Mouse (Mus musculus): ENCODE results near the gene Pth2. TPM values are rescaled to one million over a fixed set of nuclear protein-coding genes. Genes with fewer than 3 reads are reported as not detected.
"Not testable (repeated sequence)": the region's sequence is repeated elsewhere in the genome, so short reads cannot be mapped to it uniquely, and the experiment has no call there.

Gene Pth2
- polyA plus RNA-seq, 1 experiment from 2014 or later: not detected

GRCm38 (mm10) chr7:45164833-45165232 lies 16.0 kb upstream of the Pth2 start:
- no peak for ATAC-seq (replicated peaks)
- H3K4me3 ChIP-seq: peak overlapping the region; percentile 49

GRCm38 (mm10) chr7:45165701-45166100 lies 15.1 kb upstream of the Pth2 start:
- Histone ChIP-seq H3K9me3 (no peaks in the 10 kb centered on the region), H3K4me3 (peak overlapping the region; percentile 49), H3K27ac (replicated peaks) (0 out of 2 replicates have a peak overlapping the region, but pooled peaks have one; percentile 9), H3K36me3 (no peaks in the 10 kb centered on the region), H3K27me3 (peaks cover 67% of the 10 kb centered on the region), H3K9ac (replicated peaks) (no peak overlapping the region), H3K4me1 (peaks cover 48% of the 10 kb centered on the region), H3K4me2 (replicated peaks) (peak overlapping the region; percentile 55)
- no peak for ATAC-seq (replicated peaks)
- WGBS: 39% methylated on average over 11 of the region's 11 CpGs

More at GRCm38 (mm10) chr7:45164833-45165232, 16.0 kb upstream of the Pth2 start:
- Histone ChIP-seq H3K27me3 (peaks cover 60% of the 10 kb centered on the region), H3K9me3 (no peaks in the 10 kb centered on the region), H3K9ac (replicated peaks) (peak overlapping the region; percentile 52; the same call in 1 of the 2 replicates), H3K4me2 (replicated peaks) (peak overlapping the region; percentile 55), H3K36me3 (no peaks in the 10 kb centered on the region), H3K4me1 (peaks cover 48% of the 10 kb centered on the region), H3K27ac (replicated peaks) (0 out of 2 replicates have a peak overlapping the region, but pooled peaks have one; percentile 27)
- WGBS: 59% methylated on average over 5 of the region's 5 CpGs

- peak overlapping the region; percentile 27; the same call in 1 of the 2 replicates for H3K4me3 ChIP-seq
- H3K9me3 ChIP-seq: no peaks in the 10 kb centered on the region
- H3K27me3 ChIP-seq: peaks cover 77% of the 10 kb centered on the region
- peaks cover 42% of the 10 kb centered on the region for H3K4me1 ChIP-seq
- no peak overlapping the region for H3K9ac ChIP-seq (replicated peaks)
- H3K36me3 ChIP-seq: no peaks in the 10 kb centered on the region
- H3K4me2 ChIP-seq (replicated peaks): peak overlapping the region; percentile 38
- H3K27ac ChIP-seq (replicated peaks): peak overlapping the region; percentile 46
- ATAC-seq (replicated peaks): 0 out of 2 replicates have a peak, but pooled peaks have one; percentile 12
- WGBS: 21% methylated on average over 10 of the region's 10 CpGs
Measured at GRCm38 (mm10) chr7:45166950-45167401, 13.8 kb upstream of the Pth2 start.

GRCm38 (mm10) chr7:45167761-45168445 lies 12.9 kb upstream of the Pth2 start:
- Histone ChIP-seq H3K9ac (replicated peaks) (0 out of 2 replicates have a peak overlapping the region, but pooled peaks have one; percentile 23), H3K27me3 (peaks cover 82% of the 10 kb centered on the region), H3K4me1 (peaks cover 33% of the 10 kb centered on the region), H3K27ac (replicated peaks) (peak overlapping the region; percentile 46), H3K4me3 (peak overlapping the region; percentile 27), H3K36me3 (no peaks in the 10 kb centered on the region), H3K9me3 (no peaks in the 10 kb centered on the region), H3K4me2 (replicated peaks) (peak overlapping the region; percentile 38)
- 1% methylated on average over 19 of the region's 19 CpGs for WGBS
- ATAC-seq (replicated peaks): 0 out of 2 replicates have a peak, but pooled peaks have one; percentile 31

GRCm38 (mm10) chr7:45168656-45169055 lies 12.1 kb upstream of the Pth2 start:
- Histone ChIP-seq H3K4me2 (replicated peaks) (peak overlapping the region; percentile 38), H3K27ac (replicated peaks) (no peak overlapping the region), H3K4me3 (peak overlapping the region; percentile 6), H3K4me1 (peaks cover 30% of the 10 kb centered on the region), H3K9me3 (no peaks in the 10 kb centered on the region), H3K9ac (replicated peaks) (0 out of 2 replicates have a peak overlapping the region, but pooled peaks have one; percentile 0), H3K36me3 (no peaks in the 10 kb centered on the region), H3K27me3 (peaks cover 75% of the 10 kb centered on the region)
- 4% methylated on average over 24 of the region's 24 CpGs for WGBS
- ATAC-seq (replicated peaks): no peak

GRCm38 (mm10) chr7:45169495-45169894 lies 11.3 kb upstream of the Pth2 start:
- Histone ChIP-seq H3K4me2 (replicated peaks) (no peak overlapping the region), H3K36me3 (no peaks in the 10 kb centered on the region), H3K9me3 (no peaks in the 10 kb centered on the region), H3K9ac (replicated peaks) (no peak overlapping the region), H3K27me3 (peaks cover 78% of the 10 kb centered on the region), H3K4me3 (no peak overlapping the region), H3K4me1 (peaks cover 26% of the 10 kb centered on the region), H3K27ac (replicated peaks) (no peak overlapping the region)
- 89% methylated on average over 3 of the region's 3 CpGs for WGBS
- no peak for ATAC-seq (replicated peaks)

GRCm38 (mm10) chr7:45172974-45173373 lies 7.8 kb upstream of the Pth2 start:
- Histone ChIP-seq H3K9ac (replicated peaks) (no peak overlapping the region), H3K4me2 (replicated peaks) (no peak overlapping the region), H3K4me1 (peaks cover 25% of the 10 kb centered on the region), H3K27ac (replicated peaks) (no peak overlapping the region), H3K9me3 (no peaks in the 10 kb centered on the region), H3K4me3 (no peak overlapping the region), H3K27me3 (peaks cover 82% of the 10 kb centered on the region), H3K36me3 (no peaks in the 10 kb centered on the region)
- no peak for ATAC-seq (replicated peaks)
- 65% methylated on average over 7 of the region's 7 CpGs for WGBS

GRCm38 (mm10) chr7:45173772-45174171 lies 7.0 kb upstream of the Pth2 start:
- not testable (repeated sequence) for H3K9ac ChIP-seq (replicated peaks); H3K4me3 ChIP-seq; H3K4me2 ChIP-seq (replicated peaks); H3K9me3 ChIP-seq; H3K27ac ChIP-seq (replicated peaks); H3K36me3 ChIP-seq; ATAC-seq (replicated peaks)
- 73% methylated on average over 1 of the region's 1 CpGs for WGBS
- H3K4me1 ChIP-seq: peaks cover 17% of the 10 kb centered on the region
- peaks cover 83% of the 10 kb centered on the region for H3K27me3 ChIP-seq

GRCm38 (mm10) chr7:45174567-45175280 lies 6.1 kb upstream of the Pth2 start:
- no peak overlapping the region for H3K9ac ChIP-seq (replicated peaks)
- H3K4me3 ChIP-seq: 0 out of 2 replicates have a peak overlapping the region, but pooled peaks have one; percentile 8
- no peak for ATAC-seq (replicated peaks)

GRCm38 (mm10) chr7:45175398-45175797 lies 5.4 kb upstream of the Pth2 start:
- peaks cover 15% of the 10 kb centered on the region for H3K4me1 ChIP-seq
- no peak overlapping the region for H3K9ac ChIP-seq (replicated peaks)
- H3K36me3 ChIP-seq: no peaks in the 10 kb centered on the region
- no peak overlapping the region for H3K27ac ChIP-seq (replicated peaks)
- ATAC-seq (replicated peaks): no peak
- peaks cover 85% of the 10 kb centered on the region for H3K27me3 ChIP-seq
- no peak overlapping the region for H3K4me2 ChIP-seq (replicated peaks)
- 1% methylated on average over 13 of the region's 13 CpGs for WGBS
- H3K9me3 ChIP-seq: no peaks in the 10 kb centered on the region
- H3K4me3 ChIP-seq: no peak overlapping the region

More at GRCm38 (mm10) chr7:45174567-45175280, 6.1 kb upstream of the Pth2 start:
- no peak overlapping the region for H3K27ac ChIP-seq (replicated peaks)
- H3K9me3 ChIP-seq: no peaks in the 10 kb centered on the region
- H3K36me3 ChIP-seq: no peaks in the 10 kb centered on the region
- WGBS: 3% methylated on average over 28 of the region's 29 CpGs
- H3K4me2 ChIP-seq (replicated peaks): no peak overlapping the region
- peaks cover 15% of the 10 kb centered on the region for H3K4me1 ChIP-seq
- peaks cover 83% of the 10 kb centered on the region for H3K27me3 ChIP-seq

GRCm38 (mm10) chr7:45175929-45176328 lies 4.9 kb upstream of the Pth2 start:
- Histone ChIP-seq H3K27ac (replicated peaks) (no peak overlapping the region), H3K4me3 (peak overlapping the region; percentile 15; the same call in 1 of the 2 replicates), H3K9ac (replicated peaks) (no peak overlapping the region), H3K4me1 (peaks cover 17% of the 10 kb centered on the region), H3K9me3 (no peaks in the 10 kb centered on the region), H3K4me2 (replicated peaks) (peak overlapping the region; percentile 31), H3K36me3 (no peaks in the 10 kb centered on the region), H3K27me3 (peaks cover 85% of the 10 kb centered on the region)
- ATAC-seq (replicated peaks): no peak
- under 1% methylated on average over 23 of the region's 23 CpGs for WGBS

GRCm38 (mm10) chr7:45176356-45176755 lies 4.4 kb upstream of the Pth2 start:
- no peak for ATAC-seq (replicated peaks)
- WGBS: 2% methylated on average over 29 of the region's 31 CpGs
- Histone ChIP-seq H3K27me3 (peaks cover 85% of the 10 kb centered on the region), H3K4me2 (replicated peaks) (peak overlapping the region; percentile 31), H3K27ac (replicated peaks) (no peak overlapping the region), H3K9ac (replicated peaks) (no peak overlapping the region), H3K4me3 (peak overlapping the region; percentile 15; the same call in 1 of the 2 replicates), H3K4me1 (peaks cover 21% of the 10 kb centered on the region), H3K9me3 (no peaks in the 10 kb centered on the region), H3K36me3 (no peaks in the 10 kb centered on the region)

All from forebrain, embryonic 15.5 days (tissue).